Mouse (Mus musculus): ENCODE results near the gene Aldh16a1. TPM values are rescaled to one million over a fixed set of nuclear protein-coding genes. Genes with fewer than 3 reads are reported as not detected.

Aldh16a1 gene
- 65.3 and 71.7 TPM in 2 replicates for polyA plus RNA-seq (2016; fragmentation: Nextera tagmentation; extraction: Ambion mirVana)

GRCm38 (mm10) chr7:45154096-45154992, at the start of gene Aldh16a1, which contains the start of gene Pih1d1:
Gene Aldh16a1, minus strand, starts transcription at chr7:45154584.
Gene Pih1d1, plus strand, starts transcription at chr7:45154303.
- no peaks in the 10 kb centered on the region for H3K9me3 ChIP-seq
- H3K4me3 ChIP-seq = peak within 1 kb of the TSS; percentile 73
- peak; percentile 98 for DNase-seq (ENCODE audit: low spot score)
- peak within 1 kb of the TSS; percentile 97 for H3K27ac ChIP-seq (replicated peaks)
- H3K36me3 ChIP-seq (replicated peaks) = peaks cover 34% of the 10 kb centered on the region
- H3K4me1 ChIP-seq = peaks cover 40% of the 10 kb centered on the region
- WGBS = 6% methylated on average over 69 of the region's 69 CpGs
- H3K27me3 ChIP-seq (replicated peaks; ENCODE audit: low read depth, poor library complexity, severe bottlenecking) = no peaks in the 10 kb centered on the region

GRCm38 (mm10) chr7:45202654-45203053, 48.3 kb upstream of the Aldh16a1 start:
- no peak overlapping the region for H3K4me3 ChIP-seq
- no peak for DNase-seq (ENCODE audit: low spot score)
- peaks cover 36% of the 10 kb centered on the region for H3K27me3 ChIP-seq (replicated peaks; ENCODE audit: low read depth, poor library complexity, severe bottlenecking)
- peaks cover 15% of the 10 kb centered on the region for H3K4me1 ChIP-seq
- no peak overlapping the region for H3K27ac ChIP-seq (replicated peaks)
- H3K9me3 ChIP-seq = no peaks in the 10 kb centered on the region
- H3K36me3 ChIP-seq (replicated peaks) = no peaks in the 10 kb centered on the region
- WGBS = 59% methylated on average over 10 of the region's 10 CpGs

- H3K4me1 ChIP-seq = peaks cover 27% of the 10 kb centered on the region
- 81% methylated on average over 11 of the region's 11 CpGs for WGBS
- H3K9me3 ChIP-seq = no peaks in the 10 kb centered on the region
- no peak for DNase-seq (ENCODE audit: low spot score)
- H3K36me3 ChIP-seq (replicated peaks) = no peaks in the 10 kb centered on the region
- H3K4me3 ChIP-seq = no peak overlapping the region
- peaks cover 57% of the 10 kb centered on the region for H3K27me3 ChIP-seq (replicated peaks; ENCODE audit: low read depth, poor library complexity, severe bottlenecking)
- no peak overlapping the region for H3K27ac ChIP-seq (replicated peaks)
Measured at GRCm38 (mm10) chr7:45198961-45199360, 44.6 kb upstream of the Aldh16a1 start.

- Histone ChIP-seq H3K4me1 (peaks cover 27% of the 10 kb centered on the region), H3K27ac (replicated peaks) (peak overlapping the region; percentile 7; the same call in 1 of the 2 replicates), H3K9me3 (no peaks in the 10 kb centered on the region), H3K4me3 (no peak overlapping the region), H3K36me3 (replicated peaks) (no peaks in the 10 kb centered on the region), H3K27me3 (replicated peaks; ENCODE audit: low read depth, poor library complexity, severe bottlenecking) (peaks cover 59% of the 10 kb centered on the region)
- WGBS = 12% methylated on average over 5 of the region's 5 CpGs
- DNase-seq (ENCODE audit: low spot score) = peak; percentile 79
Measured at GRCm38 (mm10) chr7:45198435-45198834, 44.1 kb upstream of the Aldh16a1 start.

GRCm38 (mm10) chr7:45196994-45197393, 42.6 kb upstream of the Aldh16a1 start:
- Histone ChIP-seq H3K27me3 (replicated peaks; ENCODE audit: low read depth, poor library complexity, severe bottlenecking) (peaks cover 51% of the 10 kb centered on the region), H3K9me3 (no peaks in the 10 kb centered on the region), H3K4me3 (no peak overlapping the region), H3K36me3 (replicated peaks) (no peaks in the 10 kb centered on the region), H3K27ac (replicated peaks) (no peak overlapping the region), H3K4me1 (peaks cover 38% of the 10 kb centered on the region)
- 70% methylated on average over 5 of the region's 5 CpGs for WGBS
- DNase-seq (ENCODE audit: low spot score) = no peak

- Histone ChIP-seq H3K4me1 (peaks cover 46% of the 10 kb centered on the region), H3K36me3 (replicated peaks) (no peaks in the 10 kb centered on the region), H3K4me3 (no peak overlapping the region), H3K27ac (replicated peaks) (0 out of 2 replicates have a peak overlapping the region, but pooled peaks have one; percentile 20), H3K9me3 (no peaks in the 10 kb centered on the region), H3K27me3 (replicated peaks; ENCODE audit: low read depth, poor library complexity, severe bottlenecking) (peaks cover 51% of the 10 kb centered on the region)
- WGBS = 83% methylated on average over 4 of the region's 4 CpGs
- DNase-seq (ENCODE audit: low spot score) = no peak
Measured at GRCm38 (mm10) chr7:45196176-45196535, 41.8 kb upstream of the Aldh16a1 start.

- H3K27me3 ChIP-seq (replicated peaks; ENCODE audit: low read depth, poor library complexity, severe bottlenecking) = peaks cover 54% of the 10 kb centered on the region
- H3K4me3 ChIP-seq = no peak overlapping the region
- H3K4me1 ChIP-seq = peaks cover 48% of the 10 kb centered on the region
- H3K36me3 ChIP-seq (replicated peaks) = no peaks in the 10 kb centered on the region
- H3K9me3 ChIP-seq = no peaks in the 10 kb centered on the region
- 54% methylated on average over 13 of the region's 13 CpGs for WGBS
- no peak for DNase-seq (ENCODE audit: low spot score)
- H3K27ac ChIP-seq (replicated peaks) = 0 out of 2 replicates have a peak overlapping the region, but pooled peaks have one; percentile 20
Measured at GRCm38 (mm10) chr7:45195341-45196175, 41.2 kb upstream of the Aldh16a1 start.

GRCm38 (mm10) chr7:45193871-45194785, 39.7 kb upstream of the Aldh16a1 start:
- no peak overlapping the region for H3K4me3 ChIP-seq
- 0 out of 2 replicates have a peak overlapping the region, but pooled peaks have one; percentile 7 for H3K27ac ChIP-seq (replicated peaks)
- 72% methylated on average over 17 of the region's 17 CpGs for WGBS
- no peaks in the 10 kb centered on the region for H3K36me3 ChIP-seq (replicated peaks)
- H3K9me3 ChIP-seq = no peaks in the 10 kb centered on the region
- H3K27me3 ChIP-seq (replicated peaks; ENCODE audit: low read depth, poor library complexity, severe bottlenecking) = peaks cover 58% of the 10 kb centered on the region
- peaks cover 48% of the 10 kb centered on the region for H3K4me1 ChIP-seq
- DNase-seq (ENCODE audit: low spot score) = no peak

- Histone ChIP-seq H3K9me3 (no peaks in the 10 kb centered on the region), H3K4me3 (no peak overlapping the region), H3K27me3 (replicated peaks; ENCODE audit: low read depth, poor library complexity, severe bottlenecking) (peaks cover 62% of the 10 kb centered on the region), H3K27ac (replicated peaks) (0 out of 2 replicates have a peak overlapping the region, but pooled peaks have one; percentile 7), H3K36me3 (replicated peaks) (no peaks in the 10 kb centered on the region), H3K4me1 (peaks cover 47% of the 10 kb centered on the region)
- DNase-seq (ENCODE audit: low spot score) = no peak
- WGBS = 68% methylated on average over 5 of the region's 5 CpGs
Measured at GRCm38 (mm10) chr7:45193406-45193805, 39.0 kb upstream of the Aldh16a1 start.

GRCm38 (mm10) chr7:45192585-45193310, 38.4 kb upstream of the Aldh16a1 start:
- 82% methylated on average over 7 of the region's 7 CpGs for WGBS
- H3K9me3 ChIP-seq = no peaks in the 10 kb centered on the region

GRCm38 (mm10) chr7:45191803-45192363, 37.5 kb upstream of the Aldh16a1 start:
- Histone ChIP-seq H3K4me3 (peak overlapping the region; percentile 23), H3K9me3 (no peaks in the 10 kb centered on the region), H3K27me3 (replicated peaks; ENCODE audit: low read depth, poor library complexity, severe bottlenecking) (peaks cover 71% of the 10 kb centered on the region), H3K4me1 (peaks cover 39% of the 10 kb centered on the region), H3K27ac (replicated peaks) (peak overlapping the region; percentile 60; the same call in 1 of the 2 replicates), H3K36me3 (replicated peaks) (no peaks in the 10 kb centered on the region)
- 9% methylated on average over 8 of the region's 8 CpGs for WGBS
- DNase-seq (ENCODE audit: low spot score) = peak; percentile 74

More at GRCm38 (mm10) chr7:45192585-45193310, 38.4 kb upstream of the Aldh16a1 start:
- Histone ChIP-seq H3K4me1 (peaks cover 41% of the 10 kb centered on the region), H3K36me3 (replicated peaks) (no peaks in the 10 kb centered on the region), H3K4me3 (no peak overlapping the region), H3K27ac (replicated peaks) (0 out of 2 replicates have a peak overlapping the region, but pooled peaks have one; percentile 7), H3K27me3 (replicated peaks; ENCODE audit: low read depth, poor library complexity, severe bottlenecking) (peaks cover 69% of the 10 kb centered on the region)
- DNase-seq (ENCODE audit: low spot score) = no peak
